Comparison of ENCODE assay signal across 12 mouse cellular contexts in the genomic region with DNA sequence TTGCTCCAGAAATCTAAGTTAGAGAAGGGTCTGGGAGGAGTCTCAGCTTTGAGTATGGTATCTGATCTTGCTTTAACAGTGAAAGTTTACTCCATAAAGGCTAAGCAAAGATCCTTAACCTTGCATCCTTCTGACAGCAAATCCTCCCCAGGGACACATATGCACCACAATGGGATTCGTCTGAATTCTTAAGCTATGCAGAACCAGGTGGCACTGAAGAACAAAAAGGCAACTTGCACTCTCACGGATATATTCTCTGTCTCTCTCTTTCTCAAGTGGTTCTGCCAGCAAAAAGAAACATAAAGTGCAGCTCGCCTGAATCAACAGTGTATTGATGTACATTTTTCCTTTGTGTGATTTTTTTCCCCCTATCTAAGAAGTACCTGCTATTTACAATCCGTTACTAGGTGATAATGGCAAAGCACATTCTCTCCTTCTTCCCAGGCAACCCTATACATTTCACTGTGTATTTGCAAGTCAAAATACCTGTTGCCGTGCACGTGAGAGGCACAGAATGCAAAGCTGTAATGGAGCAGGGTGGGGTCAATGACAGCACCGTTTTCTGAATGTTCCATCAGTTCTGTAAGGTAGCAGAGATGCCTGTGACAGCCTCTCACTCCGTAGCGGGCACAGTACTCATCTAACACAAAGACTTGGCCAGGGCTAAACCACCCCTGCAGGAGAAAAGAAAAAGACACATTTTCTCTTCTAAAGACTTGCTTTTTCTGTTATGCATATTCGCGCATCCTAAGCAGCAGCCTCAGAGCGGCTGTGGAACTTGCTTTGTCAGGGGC.
A peak's percentile ranks its signal among the peaks of the same experiment; 100 is the strongest.
DNase-seq lines count a peak whose midpoint lies in the region; ATAC-seq and TF ChIP-seq lines count a peak whose summit lies in the region.
"Had no signal": no experiment of that assay in that cellular context is flagged by ENCODE, and none has a peak within 500 bp of the region (broad histone marks: within the 10 kb centered on the region; RNA-seq: fewer than 3 reads in every experiment).

No protein-coding gene starts in this region.

- H3K9me3 ChIP-seq in hindbrain, embryonic 11.5 days (ENCODE audit: control insufficient read depth, low read length): no peaks in the 10 kb centered on the region
- H3K9me3 ChIP-seq in midbrain, embryonic 13.5 days: no peaks in the 10 kb centered on the region

- H3K36me3 ChIP-seq in hindbrain, embryonic 11.5 days (ENCODE audit: control insufficient read depth, insufficient read depth, low read length): no peaks in the 10 kb centered on the region
- no peaks in the 10 kb centered on the region for H3K36me3 ChIP-seq in midbrain, embryonic 13.5 days
- no peaks in the 10 kb centered on the region; the same call in 1 of the 2 replicates for H3K36me3 ChIP-seq in kidney, adult 2 months (ENCODE audit: control insufficient read depth, insufficient read depth, low read length)

- H3K9ac ChIP-seq in hindbrain, embryonic 11.5 days (ENCODE audit: low read depth, low read length): no peak overlapping the region
- H3K9ac ChIP-seq in midbrain, embryonic 13.5 days (replicated peaks): peak overlapping the region; percentile 43; the same call in 1 of the 2 replicates

- H3K4me3 ChIP-seq in hindbrain, embryonic 11.5 days (ENCODE audit: low read depth, low read length): no peak overlapping the region
- H3K4me3 ChIP-seq in midbrain, embryonic 13.5 days (replicated peaks): peak overlapping the region; percentile 12
- H3K4me3 ChIP-seq in kidney, adult 2 months (ENCODE audit: insufficient read depth, low read depth, low read length): no peak overlapping the region

- peak; percentile 4 for DNase-seq in embryo, embryonic 11 days
- no peak for DNase-seq in embryo, embryonic 10 days (ENCODE audit: low spot score)
- peak; percentile 41 for DNase-seq in brain, embryonic 14.5 days (ENCODE audit: low read depth)
- peak; percentile 12 for DNase-seq in hindbrain, embryonic 11.5 days (ENCODE audit: low spot score)
- no peak for DNase-seq in cerebellum, postnatal 25 days
- DNase-seq in gastrocnemius, postnatal 14 days: no peak
- no peak for DNase-seq in kidney, adult 2 months
- DNase-seq: heart, adult 11 months; kidney, postnatal 36 days; lung, postnatal 10 days had no signal

- no peak overlapping the region for H3K27ac ChIP-seq in hindbrain, embryonic 11.5 days (ENCODE audit: low read depth, low read length)
- H3K27ac ChIP-seq in midbrain, embryonic 13.5 days: no peak overlapping the region
- no peak overlapping the region for H3K27ac ChIP-seq in kidney, adult 2 months (ENCODE audit: insufficient read depth, low read depth, low read length)

- no peak for ATAC-seq in hindbrain, embryonic 11.5 days (ENCODE audit: low FRiP score)
- ATAC-seq in midbrain, embryonic 13.5 days: peak; percentile 68

- intact Hi-C loops in gastrocnemius, postnatal 14 days (cut with DNase I; ENCODE audit: low total_unique reads): no loop called here

- H3K27me3 ChIP-seq in hindbrain, embryonic 11.5 days (ENCODE audit: control insufficient read depth, insufficient read depth, low read length): no peaks in the 10 kb centered on the region
- peaks cover 6% of the 10 kb centered on the region; the same call in 1 of the 2 replicates for H3K27me3 ChIP-seq in midbrain, embryonic 13.5 days
- no peaks in the 10 kb centered on the region for H3K27me3 ChIP-seq in kidney, adult 2 months (replicated peaks; ENCODE audit: control insufficient read depth, insufficient read depth, low read length)

- no peaks in the 10 kb centered on the region for H3K4me1 ChIP-seq in hindbrain, embryonic 11.5 days (replicated peaks; ENCODE audit: control insufficient read depth, insufficient read depth, low read length)
- peaks cover 8% of the 10 kb centered on the region for H3K4me1 ChIP-seq in midbrain, embryonic 13.5 days (replicated peaks)
- no peaks in the 10 kb centered on the region for H3K4me1 ChIP-seq in kidney, adult 2 months (ENCODE audit: control insufficient read depth, insufficient read depth, low read length)

- no peak for TF ChIP-seq POLR2A in brain, embryonic 14.5 days (IDR thresholded peaks at IDR 0.05; ENCODE audit: borderline replicate concordance, extremely low read depth, insufficient read depth, insufficient read length, poor library complexity, severe bottlenecking)
- TF ChIP-seq POLR2A in kidney, adult 2 months (IDR thresholded peaks at IDR 0.05; ENCODE audit: low read depth, low read length): no peak

- TF ChIP-seq CTCF in brain, embryonic 14.5 days (IDR thresholded peaks at IDR 0.05; ENCODE audit: borderline replicate concordance, extremely low read depth, insufficient read depth, insufficient read length): no peak
- TF ChIP-seq CTCF in kidney, adult 2 months (conservative IDR thresholded peaks at IDR 0.05; ENCODE audit: insufficient read depth, insufficient read length, low read depth, low read length): no peak

- H3K4me2 ChIP-seq in hindbrain, embryonic 11.5 days (replicated peaks; ENCODE audit: low read depth, low read length): no peak overlapping the region; the same call in 1 of the 2 replicates
- peak overlapping the region; percentile 43 for H3K4me2 ChIP-seq in midbrain, embryonic 13.5 days (replicated peaks)
- H3K4me2 ChIP-seq: liver, embryonic 11.5 days had no signal

- WGBS in hindbrain, embryonic 11.5 days: 4% methylated on average over 12 of the region's 12 CpGs
- WGBS in midbrain, embryonic 13.5 days: 3% methylated on average over 12 of the region's 12 CpGs
- 22% methylated on average over 12 of the region's 12 CpGs for WGBS in kidney, adult 2 months

Comparison
In these comparisons a context has a peak if more than half of its experiments do, and no peak if none do; other contexts are left out.
1. DNase-seq: peak in embryo, embryonic 11 days (single experiment), brain, embryonic 14.5 days (single experiment) and hindbrain, embryonic 11.5 days (single experiment); none in embryo, embryonic 10 days (single experiment), cerebellum, postnatal 25 days (0 of 2), gastrocnemius, postnatal 14 days (single experiment) and kidney, adult 2 months (single experiment).